Mouse (Mus musculus) liver, embryonic 14.5 days (tissue): ENCODE data around the gene Ube3b. TPM values are rescaled to one million over a fixed set of nuclear protein-coding genes. Genes with fewer than 3 reads are reported as not detected.

Experiments
- ATAC-seq: fragments of 200-750 bp; cut with Nextera tagmentation; 2 replicates; pipeline ENCODE4 v1.8.0; 2017; ENCODE audit warnings: moderate number of reproducible peaks, mild to moderate bottlenecking, moderate library complexity; ENCODE audit not compliant: insufficient read depth
- DNase-seq, 3 experiments: peaks; one replicate each; pipeline ENCODE4 v3.0.0-alpha.2; 2012 to 2013; ENCODE audit warnings: low read depth in 3 of 3, low spot score in 3 of 3
- H3K27ac ChIP-seq: fragments of 300-500 bp; sonication (generic); 2 replicates; pipeline ENCODE4 v1.5.1; 2014; ENCODE audit warnings: moderate library complexity, mild to moderate bottlenecking, control low read depth, inconsistent platforms
- H3K27me3 ChIP-seq: fragments of 300-500 bp; sonication (generic); 2 replicates; pipeline ENCODE4 v1.6.1; 2014; ENCODE audit warnings: mild to moderate bottlenecking, low read length, moderate library complexity; ENCODE audit not compliant: control insufficient read depth, insufficient read depth
- H3K36me3 ChIP-seq: fragments of 300-500 bp; sonication (generic); replicated peaks from 2 replicates; pipeline ENCODE4 v1.6.1; 2014; ENCODE audit warnings: low read depth; ENCODE audit not compliant: control insufficient read depth, insufficient read depth
- H3K4me1 ChIP-seq, 2 experiments: fragments of 200-500 bp in 1 of 2; fragments of 300-500 bp in 1 of 2; sonication (generic) in 1 of 2; replicated peaks; 2 replicates each; pipeline ENCODE4 v1.6.1; 2012 to 2014; ENCODE audit warnings: antibody characterized with exemption in 1 of 2, inconsistent platforms in 1 of 2, low read length in 1 of 2; ENCODE audit not compliant: control insufficient read depth in 2 of 2, insufficient read depth in 2 of 2
- H3K4me2 ChIP-seq: fragments of 300-500 bp; sonication (generic); 2 replicates; pipeline ENCODE4 v1.6.1; 2014; ENCODE audit warnings: low read depth, mild to moderate bottlenecking, control low read depth, moderate library complexity
- H3K4me3 ChIP-seq, 2 experiments: fragments of 200-500 bp in 1 of 2; fragments of 300-500 bp in 1 of 2; sonication (generic) in 1 of 2; 2 replicates each; pipeline ENCODE4 v1.5.1; 2012 to 2014; ENCODE audit warnings: low read depth in 2 of 2, low read length in 2 of 2, mild to moderate bottlenecking in 2 of 2, control low read depth in 1 of 2, inconsistent platforms in 1 of 2, moderate library complexity in 1 of 2; ENCODE audit not compliant: insufficient read depth in 1 of 2
- H3K9ac ChIP-seq: fragments of 300-500 bp; sonication (generic); replicated peaks from 2 replicates; pipeline ENCODE4 v1.6.1; 2014; ENCODE audit warnings: mild to moderate bottlenecking, control low read depth, moderate library complexity
- H3K9me3 ChIP-seq: fragments of 300-500 bp; sonication (generic); 2 replicates; pipeline ENCODE4 v1.6.1; 2016; ENCODE audit warnings: low read length, mixed read lengths; ENCODE audit not compliant: control insufficient read depth
- CTCF ChIP-seq: IDR thresholded peaks from 2 replicates; pipeline ENCODE4 v1.5.1; 2016; ENCODE audit warnings: antibody characterized with exemption, low read depth, control low read depth
- EP300 ChIP-seq: IDR thresholded peaks from 2 replicates; pipeline ENCODE4 v1.6.1; 2016; ENCODE audit warnings: antibody characterized with exemption, low read depth
- WGBS: fragments of 180-500 bp; shearing (Covaris S2); extraction: QIAGEN DNeasy Blood & Tissue Kit; methylation state at CpG from one replicate; pipeline ENCODE4 v1.1.7; 2014; ENCODE audit not compliant: insufficient replicate concordance; 5-methylcytosine and 5-hydroxymethylcytosine counted together
- polyA plus RNA-seq, 2 experiments: library from polyadenylated mRNA; depleted of rRNA in 1 of 2; stranded (reverse) in 1 of 2; unstranded in 1 of 2; fragments of >200 nt; fragmentation: Nextera tagmentation in 1 of 2; extraction: Ambion mirVana in 1 of 2; gene quantifications; 2 replicates each; pipeline versions ENCODE4 v1.2.1 to v1.2.3; 2012 to 2014

Ube3b gene
- polyA plus RNA-seq, 2 experiments, result 12.9 to 14.6 TPM

GRCm38 (mm10) chr5:114379763-114380162 is 644 bp upstream of the Ube3b start:
- Histone ChIP-seq H3K36me3 (peaks cover 5% of the 10 kb centered on the region), H3K27ac (peak overlapping the region; percentile 32), H3K9me3 (no peaks in the 10 kb centered on the region), H3K4me2 (peak overlapping the region; percentile 98), H3K4me1 (peaks cover 30 to 44% of the 10 kb centered on the region in 2 experiments), H3K4me3 (peak overlapping the region; percentile 91 to 98), H3K27me3 (no peaks in the 10 kb centered on the region), H3K9ac (peak overlapping the region; percentile 96)
- DNase-seq, result no peak
- TF ChIP-seq EP300 (no peak), CTCF (no peak)
- ATAC-seq, result peak; percentile 4; the same call in 1 of the 2 replicates
- whole genome bisulfite sequencing, result under 1% methylated on average over 20 of the region's 20 CpGs

GRCm38 (mm10) chr5:114381013-114381351 is 575 bp downstream of the Ube3b start:
- H3K9me3 ChIP-seq, result no peaks in the 10 kb centered on the region
- H3K4me3 ChIP-seq, result peak overlapping the region; percentile 91 to 98
- H3K4me1 ChIP-seq, result peaks cover 29 to 38% of the 10 kb centered on the region in 2 experiments
- DNase-seq (no peak), ATAC-seq (peak; percentile 5; the same call in 1 of the 2 replicates)
- no peaks in the 10 kb centered on the region for H3K27me3 ChIP-seq
- TF ChIP-seq EP300 (no peak), CTCF (no peak)
- peak overlapping the region; percentile 96 for H3K9ac ChIP-seq
- peak overlapping the region; percentile 32 for H3K27ac ChIP-seq
- peak overlapping the region; percentile 98 for H3K4me2 ChIP-seq
- under 1% methylated on average over 18 of the region's 18 CpGs for WGBS
- peaks cover 9% of the 10 kb centered on the region for H3K36me3 ChIP-seq

GRCm38 (mm10) chr5:114383184-114383904 is 2.9 kb downstream of the Ube3b start:
- WGBS, result 66% methylated on average over 9 of the region's 9 CpGs
- no peak for DNase-seq
- H3K36me3 ChIP-seq, result peaks cover 23% of the 10 kb centered on the region

GRCm38 (mm10) chr5:114384448-114384847 is 4.0 kb downstream of the Ube3b start:
- no peak overlapping the region for H3K9ac ChIP-seq
- H3K27ac ChIP-seq, result no peak overlapping the region
- H3K9me3 ChIP-seq, result no peaks in the 10 kb centered on the region
- WGBS, result 76% methylated on average over 8 of the region's 8 CpGs
- no peaks in the 10 kb centered on the region for H3K27me3 ChIP-seq
- TF ChIP-seq EP300 (no peak), CTCF (no peak)
- peaks cover 13 to 17% of the 10 kb centered on the region in 2 experiments for H3K4me1 ChIP-seq
- no peak overlapping the region for H3K4me2 ChIP-seq
- H3K4me3 ChIP-seq, result no peak overlapping the region
- no peak for ATAC-seq
- no peak for DNase-seq
- H3K36me3 ChIP-seq, result peaks cover 27% of the 10 kb centered on the region

More at GRCm38 (mm10) chr5:114383184-114383904, 2.9 kb downstream of the Ube3b start:
- H3K9ac ChIP-seq, result no peak overlapping the region
- no peak for ATAC-seq
- H3K4me1 ChIP-seq, result peaks cover 22 to 26% of the 10 kb centered on the region in 2 experiments
- no peak overlapping the region for H3K4me3 ChIP-seq
- no peak overlapping the region for H3K4me2 ChIP-seq
- no peak overlapping the region for H3K27ac ChIP-seq
- TF ChIP-seq CTCF (peak; percentile 87), EP300 (no peak)
- no peaks in the 10 kb centered on the region for H3K27me3 ChIP-seq
- H3K9me3 ChIP-seq, result no peaks in the 10 kb centered on the region

- TF ChIP-seq CTCF, result no peak
- no peak for TF ChIP-seq EP300
- Histone ChIP-seq H3K27me3 (no peaks in the 10 kb centered on the region), H3K9ac (no peak overlapping the region), H3K4me3 (no peak overlapping the region), H3K4me1 (no peaks in the 10 kb centered on the region), H3K9me3 (no peaks in the 10 kb centered on the region), H3K27ac (no peak overlapping the region), H3K36me3 (peaks cover 34% of the 10 kb centered on the region), H3K4me2 (no peak overlapping the region)
- WGBS, result 85% methylated on average over 9 of the region's 9 CpGs
- DNase-seq, result no peak
- ATAC-seq, result no peak
Observed at GRCm38 (mm10) chr5:114393169-114393568, 12.8 kb downstream of the Ube3b start.
